8 mouse cellular contexts compared by ENCODE assay signal in the genomic region with DNA sequence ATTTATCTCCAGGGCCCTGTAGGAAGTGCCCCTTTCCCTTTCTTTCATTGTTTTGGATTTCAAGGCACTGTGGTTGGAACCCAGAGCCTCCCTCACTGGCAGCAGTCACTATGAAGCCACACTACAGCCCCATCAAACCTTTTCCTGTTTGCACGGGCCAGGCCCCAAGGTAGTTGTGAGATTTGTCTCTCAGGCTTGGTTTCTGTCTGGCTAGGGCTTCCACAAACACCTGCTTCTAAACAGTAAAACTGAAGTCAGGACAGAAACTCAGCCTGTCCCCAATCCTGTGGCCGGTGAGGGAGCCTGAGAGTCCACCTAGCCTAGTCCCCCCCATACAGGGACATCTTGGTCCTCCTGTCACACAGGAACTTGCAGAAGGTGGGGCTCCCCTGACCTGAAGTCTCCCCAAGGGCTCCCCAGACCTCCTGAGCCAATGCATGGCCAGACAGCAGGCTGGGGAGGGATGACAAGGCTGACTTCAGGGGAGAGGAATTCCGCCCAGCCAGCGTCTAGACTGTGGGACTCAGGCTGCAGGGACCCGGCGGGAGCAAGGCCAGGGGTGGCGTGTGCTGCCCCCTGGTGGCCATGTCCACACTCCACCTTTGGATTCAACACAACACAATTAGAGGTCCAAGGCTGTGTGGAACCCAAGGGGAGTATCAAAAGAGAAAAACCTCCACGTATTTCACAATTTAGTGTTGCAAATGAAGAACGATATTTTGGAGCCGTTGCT. TPM values are rescaled to one million over a fixed set of nuclear protein-coding genes. Genes with fewer than 3 reads are reported as not detected.
DNase-seq lines count a peak whose midpoint lies in the region; ATAC-seq lines count a peak whose summit lies in the region.

No protein-coding gene starts in this region.

- peaks cover 8% of the 10 kb centered on the region for H3K4me1 ChIP-seq in forebrain, embryonic 15.5 days

- H3K27me3 ChIP-seq in forebrain, embryonic 15.5 days: peaks cover 34% of the 10 kb centered on the region

- no peaks in the 10 kb centered on the region for H3K9me3 ChIP-seq in forebrain, embryonic 15.5 days

- H3K27ac ChIP-seq in forebrain, embryonic 15.5 days (replicated peaks): no peak overlapping the region

- H3K4me2 ChIP-seq in forebrain, embryonic 15.5 days (replicated peaks): no peak overlapping the region

- no peak overlapping the region for H3K4me3 ChIP-seq in forebrain, embryonic 15.5 days

- no peaks in the 10 kb centered on the region for H3K36me3 ChIP-seq in forebrain, embryonic 15.5 days

- H3K9ac ChIP-seq in forebrain, embryonic 15.5 days (replicated peaks): no peak overlapping the region

- WGBS in forebrain, embryonic 15.5 days: 14% methylated on average over 10 of the region's 10 CpGs

- ATAC-seq in forebrain, embryonic 15.5 days (replicated peaks): peak; percentile 83
- peak; percentile 85 to 86 for ATAC-seq in hematopoietic stem cell, adult 5-6 weeks (replicated peaks in 1 of 2; ENCODE audit: insufficient read depth in 1 of 2, low FRiP score in 2 of 2, low TSS enrichment in 1 of 2, low read depth in 1 of 2, poor library complexity in 2 of 2, severe bottlenecking in 2 of 2)
- peak; percentile 89 for ATAC-seq in megakaryocyte, adult 5-6 weeks (ENCODE audit: poor library complexity, severe bottlenecking)

- DNase-seq in NIH3T3 (ENCODE audit: low read depth): peak; percentile 98
- peak; percentile 81 to 90 for DNase-seq in cerebellum, adult 18-20 months
- peak; percentile 57 to 72 for DNase-seq in layer of hippocampus, postnatal 25 days (ENCODE audit: extremely low spot score in 1 of 2, low spot score in 1 of 2)
- peak; percentile 87 for DNase-seq in retina, postnatal 1 day
- peak; percentile 57 for DNase-seq in urinary bladder, postnatal 10 days (ENCODE audit: low spot score)

RNA-seq across cellular contexts. Expression of gene Gng7, which starts 26.9 kb away (rescaled TPM):
- 30.8 and 32.1 TPM in 2 replicates for polyA plus RNA-seq in forebrain, embryonic 15.5 days (2015; fragmentation: Nextera tagmentation; extraction: Ambion mirVana)
- 0.50 and 0.75 TPM in 2 replicates for total RNA-seq in hematopoietic stem cell, adult 5-6 weeks (2017)
- total RNA-seq in layer of hippocampus, postnatal 25 days (2021): 100 to 1,000 TPM; 180 to 184 TPM
- 0.11 TPM in 1 of 2 replicates, not detected in the other for total RNA-seq in megakaryocyte, adult 5-6 weeks (2015)
- total RNA-seq in megakaryocyte, adult 5-6 weeks (2017): 0.26 TPM in 1 of 2 replicates, not detected in the other

RNA-seq across cellular contexts. Expression of gene Diras1, which starts 37.6 kb away (rescaled TPM):
- 32.6 and 36.0 TPM in 2 replicates for polyA plus RNA-seq in forebrain, embryonic 15.5 days (2015; fragmentation: Nextera tagmentation; extraction: Ambion mirVana)
- total RNA-seq in hematopoietic stem cell, adult 5-6 weeks (2017): not detected in 2 replicates
- 100 to 1,000 TPM in 1 of 2 experiments, 10 to 100 TPM in 1; 98.7 to 103 TPM for total RNA-seq in layer of hippocampus, postnatal 25 days (2021)
- not detected in 2 replicates for total RNA-seq in megakaryocyte, adult 5-6 weeks (2015)
- 0.20 TPM in 1 of 2 replicates, not detected in the other for total RNA-seq in megakaryocyte, adult 5-6 weeks (2017)

RNA-seq across cellular contexts. Expression of gene Slc39a3, which starts 49.4 kb away (rescaled TPM):
- 46.3 TPM in 2 replicates for polyA plus RNA-seq in forebrain, embryonic 15.5 days (2015; fragmentation: Nextera tagmentation; extraction: Ambion mirVana)
- 6.9 and 7.2 TPM in 2 replicates for total RNA-seq in hematopoietic stem cell, adult 5-6 weeks (2017)
- total RNA-seq in layer of hippocampus, postnatal 25 days (2021): 10 to 100 TPM; 67.5 to 74.9 TPM
- total RNA-seq in megakaryocyte, adult 5-6 weeks (2015): 3.9 and 6.0 TPM in 2 replicates
- 6.2 and 10.2 TPM in 2 replicates for total RNA-seq in megakaryocyte, adult 5-6 weeks (2017)

RNA-seq across cellular contexts. Expression of gene Gadd45b, which starts 58.0 kb away (rescaled TPM):
- polyA plus RNA-seq in forebrain, embryonic 15.5 days (2015; fragmentation: Nextera tagmentation; extraction: Ambion mirVana): 5.5 and 5.9 TPM in 2 replicates
- total RNA-seq in hematopoietic stem cell, adult 5-6 weeks (2017): 24.2 and 25.4 TPM in 2 replicates
- 10 to 100 TPM; 15.0 to 16.7 TPM for total RNA-seq in layer of hippocampus, postnatal 25 days (2021)
- 11.0 and 12.9 TPM in 2 replicates for total RNA-seq in megakaryocyte, adult 5-6 weeks (2015)
- 9.4 and 20.3 TPM in 2 replicates for total RNA-seq in megakaryocyte, adult 5-6 weeks (2017)

Comparison
In these comparisons a context has a peak if more than half of its experiments do, and no peak if none do; other contexts are left out.
1. RNA of gene Gng7, which starts 26.9 kb away (total RNA-seq): 180 to 184 TPM in layer of hippocampus, postnatal 25 days; 0.50 to 0.75 TPM in hematopoietic stem cell, adult 5-6 weeks and 0.11 to 0.26 TPM in megakaryocyte, adult 5-6 weeks; every median in the first group is over 100 times any median in the second.
2. RNA of gene Diras1, which starts 37.6 kb away (total RNA-seq): 98.7 to 103 TPM in layer of hippocampus, postnatal 25 days; not detected in hematopoietic stem cell, adult 5-6 weeks and 0.20 TPM in megakaryocyte, adult 5-6 weeks; every median in the first group is over 10 times any median in the second.
3. Peak in every context shown above with its lines, with median percentiles within 50 percentile points of each other: DNase-seq and ATAC-seq.